11 mouse cellular contexts compared by ENCODE assay signal in the genomic region with DNA sequence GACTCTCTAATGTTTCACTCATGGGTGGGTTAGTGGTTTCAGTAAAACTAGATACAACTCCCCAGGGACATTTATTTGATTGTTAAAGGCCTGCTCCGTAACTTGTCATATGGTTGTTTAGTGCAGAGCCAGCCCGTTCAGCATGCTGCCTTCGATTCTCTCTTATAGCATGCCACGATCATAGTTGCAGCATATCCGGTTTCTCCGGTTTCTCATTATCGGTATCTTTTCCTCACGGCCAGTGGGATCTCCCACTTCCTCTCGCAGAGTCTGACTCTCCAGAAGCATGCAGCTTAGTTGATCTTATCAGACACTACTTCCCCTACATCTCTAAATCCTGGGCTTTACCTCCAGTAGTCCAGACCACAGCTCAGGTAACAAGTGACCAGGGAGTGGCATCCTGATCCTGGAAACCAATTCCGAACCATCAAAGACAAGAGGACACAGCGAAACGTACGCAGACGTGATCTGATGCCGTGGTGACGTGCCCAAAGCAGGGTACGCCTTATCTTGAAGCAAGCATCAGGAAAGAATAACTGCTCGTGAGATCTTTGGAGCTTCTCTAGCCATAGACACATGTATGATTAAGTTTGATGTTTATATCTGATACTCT.
DNase-seq lines count a peak whose midpoint lies in the region; ATAC-seq and TF ChIP-seq lines count a peak whose summit lies in the region.
"Had no signal": no experiment of that assay in that cellular context is flagged by ENCODE, and none has a peak within 500 bp of the region (broad histone marks: within the 10 kb centered on the region; RNA-seq: fewer than 3 reads in every experiment).

No protein-coding gene starts in this region.

- no peaks in the 10 kb centered on the region for H3K36me3 ChIP-seq in intestine, embryonic 14.5 days (ENCODE audit: control insufficient read depth, insufficient read depth, low read length)
- no peaks in the 10 kb centered on the region for H3K36me3 ChIP-seq in intestine, postnatal 0 days (ENCODE audit: control insufficient read depth, insufficient read depth)
- no peaks in the 10 kb centered on the region for H3K36me3 ChIP-seq in lung, embryonic 16.5 days (ENCODE audit: control insufficient read depth, insufficient read depth, low read length)
- H3K36me3 ChIP-seq: limb, embryonic 13.5 days had no signal

- DNase-seq in intestine, embryonic 14.5 days (ENCODE audit: low spot score), result peak; percentile 49
- peak; percentile 70 for DNase-seq in CD4-positive helper T cell, adult 2 months (ENCODE audit: low read depth, low spot score)
- no peak for DNase-seq in layer of hippocampus, adult 9-10 months (ENCODE audit: low spot score)
- no peak for DNase-seq in left cerebral cortex, postnatal 14 days (ENCODE audit: low spot score in 2 of 2)
- DNase-seq in cerebellum, postnatal 4 days (ENCODE audit: low spot score in 2 of 2), result no peak
- DNase-seq: cerebellum, adult 2 months; right cerebral cortex, adult 18-20 months had no signal

- no peak for TF ChIP-seq CTCF in intestine, postnatal 0 days (IDR thresholded peaks at IDR 0.05; ENCODE audit: low read depth)

- peaks cover 13% of the 10 kb centered on the region for H3K4me1 ChIP-seq in intestine, embryonic 14.5 days (replicated peaks; ENCODE audit: control insufficient read depth, insufficient read depth, low read length)
- no peaks in the 10 kb centered on the region for H3K4me1 ChIP-seq in intestine, postnatal 0 days (replicated peaks; ENCODE audit: control insufficient read depth, insufficient read depth, low read length)
- no peaks in the 10 kb centered on the region for H3K4me1 ChIP-seq in brown adipose tissue, adult 24 weeks (ENCODE audit: control insufficient read depth, insufficient read depth, insufficient read length, low read length)
- H3K4me1 ChIP-seq in lung, embryonic 16.5 days (replicated peaks; ENCODE audit: control insufficient read depth, insufficient read depth, low read length), result peaks cover 28% of the 10 kb centered on the region

- no peak overlapping the region for H3K4me3 ChIP-seq in intestine, embryonic 14.5 days (ENCODE audit: low read depth, low read length)
- no peak overlapping the region for H3K4me3 ChIP-seq in intestine, postnatal 0 days (ENCODE audit: low read depth, low read length)
- peak overlapping the region; percentile 21 for H3K4me3 ChIP-seq in brown adipose tissue, adult 24 weeks (ENCODE audit: insufficient read depth, low read depth, low read length)
- no peak overlapping the region for H3K4me3 ChIP-seq in lung, embryonic 16.5 days (ENCODE audit: low read length)
- H3K4me3 ChIP-seq: limb, embryonic 13.5 days had no signal

- H3K9ac ChIP-seq in intestine, embryonic 14.5 days (ENCODE audit: low read length), result no peak overlapping the region
- H3K9ac ChIP-seq in intestine, postnatal 0 days (ENCODE audit: low read depth, low read length), result no peak overlapping the region
- H3K9ac ChIP-seq in lung, embryonic 16.5 days (ENCODE audit: low read length), result no peak overlapping the region
- H3K9ac ChIP-seq: limb, embryonic 13.5 days had no signal

- H3K9me3 ChIP-seq in intestine, embryonic 14.5 days (ENCODE audit: control insufficient read depth, low read length), result no peaks in the 10 kb centered on the region
- H3K9me3 ChIP-seq in intestine, postnatal 0 days (ENCODE audit: control insufficient read depth), result no peaks in the 10 kb centered on the region
- H3K9me3 ChIP-seq in lung, embryonic 16.5 days (ENCODE audit: control insufficient read depth, low read length), result no peaks in the 10 kb centered on the region
- H3K9me3 ChIP-seq: limb, embryonic 13.5 days had no signal

- no peaks in the 10 kb centered on the region for H3K27me3 ChIP-seq in intestine, embryonic 14.5 days (replicated peaks; ENCODE audit: control insufficient read depth, insufficient read depth, low read length)
- no peaks in the 10 kb centered on the region for H3K27me3 ChIP-seq in intestine, postnatal 0 days (replicated peaks; ENCODE audit: control insufficient read depth, insufficient read depth, low read length)
- no peaks in the 10 kb centered on the region for H3K27me3 ChIP-seq in lung, embryonic 16.5 days (ENCODE audit: control insufficient read depth, insufficient read depth, low read depth, low read length)
- H3K27me3 ChIP-seq: limb, embryonic 13.5 days had no signal

- 78% methylated on average over 18 of the region's 18 CpGs for WGBS in intestine, embryonic 14.5 days
- 58% methylated on average over 18 of the region's 18 CpGs for WGBS in intestine, postnatal 0 days
- 50% methylated on average over 18 of the region's 18 CpGs for WGBS in lung, embryonic 16.5 days

- H3K27ac ChIP-seq in intestine, embryonic 14.5 days (ENCODE audit: low read depth), result no peak overlapping the region
- H3K27ac ChIP-seq in intestine, postnatal 0 days (ENCODE audit: low read depth, low read length), result no peak overlapping the region
- H3K27ac ChIP-seq in brown adipose tissue, adult 24 weeks (replicated peaks; ENCODE audit: low read depth, low read length), result no peak overlapping the region
- H3K27ac ChIP-seq in lung, embryonic 16.5 days (ENCODE audit: low read length), result peak overlapping the region; percentile 83
- H3K27ac ChIP-seq: limb, embryonic 13.5 days had no signal

- ATAC-seq in intestine, embryonic 14.5 days (replicated peaks; ENCODE audit: low FRiP score, low TSS enrichment, low read depth), result no peak
- no peak for ATAC-seq in intestine, postnatal 0 days
- ATAC-seq in lung, embryonic 16.5 days (ENCODE audit: low read depth), result no peak

- intact Hi-C loops in left cerebral cortex, postnatal 14 days (cut with DNase I), result loop anchor here (2.0 to 5.0 kb wide), 4 partner anchors 111 to 670 kb away; no protein-coding TSS in a partner anchor

- no peak overlapping the region for H3K4me2 ChIP-seq in intestine, embryonic 14.5 days (ENCODE audit: low read length)
- H3K4me2 ChIP-seq in intestine, postnatal 0 days (replicated peaks; ENCODE audit: low read depth), result no peak overlapping the region
- H3K4me2 ChIP-seq in lung, embryonic 16.5 days (ENCODE audit: low read depth, low read length), result peak overlapping the region; percentile 28
- H3K4me2 ChIP-seq: limb, embryonic 13.5 days had no signal

Comparison
In these comparisons a context has a peak if more than half of its experiments do, and no peak if none do; other contexts are left out.
1. DNase-seq: peak in intestine, embryonic 14.5 days (single experiment) and CD4-positive helper T cell, adult 2 months (single experiment); none in layer of hippocampus, adult 9-10 months (single experiment), left cerebral cortex, postnatal 14 days (0 of 2) and cerebellum, postnatal 4 days (0 of 2).